Mouse (Mus musculus) limb, embryonic 14.5 days (tissue): ENCODE measurements around the gene Siah1b. TPM values are rescaled to one million over a fixed set of nuclear protein-coding genes. Genes with fewer than 3 reads are reported as not detected.

Source experiments
- ATAC-seq: fragments of 200-750 bp; cut with Nextera tagmentation; 2 replicates; pipeline ENCODE4 v1.8.0; 2017; ENCODE audit warnings: low read depth, moderate number of reproducible peaks, moderate TSS enrichment; ENCODE audit not compliant: low FRiP score
- DNase-seq: peaks from one replicate; pipeline ENCODE4 v3.0.0-alpha.2; 2015; ENCODE audit warnings: low spot score
- H3K27ac ChIP-seq: fragments of 300-500 bp; sonication (generic); replicated peaks from 2 replicates; pipeline ENCODE4 v1.5.1; 2014; ENCODE audit warnings: low read depth, mild to moderate bottlenecking, low read length, moderate library complexity, mixed read lengths
- H3K27me3 ChIP-seq: fragments of 300-500 bp; sonication (generic); 2 replicates; pipeline ENCODE4 v1.6.1; 2014; ENCODE audit warnings: low read length, mixed read lengths; ENCODE audit not compliant: control insufficient read depth, insufficient read depth
- H3K36me3 ChIP-seq: fragments of 300-500 bp; sonication (generic); 2 replicates; pipeline ENCODE4 v1.6.1; 2014; ENCODE audit warnings: mild to moderate bottlenecking, low read length, moderate library complexity, mixed read lengths; ENCODE audit not compliant: control insufficient read depth, insufficient read depth
- H3K4me1 ChIP-seq: fragments of 300-500 bp; sonication (generic); 2 replicates; pipeline ENCODE4 v1.6.1; 2014; ENCODE audit warnings: antibody characterized with exemption, low read length, mixed read lengths; ENCODE audit not compliant: control insufficient read depth, insufficient read depth
- H3K4me2 ChIP-seq: fragments of 300-500 bp; sonication (generic); replicated peaks from 2 replicates; pipeline ENCODE4 v1.6.1; 2014; ENCODE audit warnings: low read depth, mild to moderate bottlenecking, low read length, moderate library complexity; ENCODE audit not compliant: severe bottlenecking
- H3K4me3 ChIP-seq: fragments of 300-500 bp; sonication (generic); replicated peaks from 2 replicates; pipeline ENCODE4 v1.5.1; 2014; ENCODE audit warnings: low read length
- H3K9ac ChIP-seq: fragments of 300-500 bp; sonication (generic); 2 replicates; pipeline ENCODE4 v1.6.1; 2014; ENCODE audit warnings: mild to moderate bottlenecking, low read depth, low read length, moderate library complexity; ENCODE audit not compliant: severe bottlenecking
- H3K9me3 ChIP-seq: fragments of 300-500 bp; sonication (generic); 2 replicates; pipeline ENCODE4 v1.6.1; 2016; ENCODE audit warnings: low read length; ENCODE audit not compliant: control insufficient read depth
- POLR2A ChIP-seq: fragments of 200-500 bp; IDR thresholded peaks from 2 replicates; pipeline ENCODE4 v1.8.0; 2012; ENCODE audit warnings: inconsistent platforms, mild to moderate bottlenecking, moderate library complexity, borderline replicate concordance; ENCODE audit not compliant: insufficient read depth, insufficient read length; ENCODE audit errors: extremely low read depth
- WGBS: fragments of 180-500 bp; shearing (Covaris S2); extraction: QIAGEN DNeasy Blood & Tissue Kit; methylation state at CpG from one replicate; pipeline ENCODE4 v1.1.7; 2014; 5-methylcytosine and 5-hydroxymethylcytosine counted together
- polyA plus RNA-seq, 2 experiments: library from polyadenylated mRNA; depleted of rRNA in 1 of 2; stranded (reverse) in 1 of 2; unstranded in 1 of 2; fragments of >200 nt; fragmentation: Nextera tagmentation in 1 of 2; extraction: Ambion mirVana in 1 of 2; gene quantifications; 2 replicates each; pipeline versions ENCODE4 v1.2.1 to v1.2.3; 2012 to 2014

The Siah1b gene
- polyA plus RNA-seq (2012; rRNA removed) (19.8 and 23.3 TPM in 2 replicates), polyA plus RNA-seq (2014; fragmentation: Nextera tagmentation; extraction: Ambion mirVana) (20.1 and 24.2 TPM in 2 replicates)

DNA sequence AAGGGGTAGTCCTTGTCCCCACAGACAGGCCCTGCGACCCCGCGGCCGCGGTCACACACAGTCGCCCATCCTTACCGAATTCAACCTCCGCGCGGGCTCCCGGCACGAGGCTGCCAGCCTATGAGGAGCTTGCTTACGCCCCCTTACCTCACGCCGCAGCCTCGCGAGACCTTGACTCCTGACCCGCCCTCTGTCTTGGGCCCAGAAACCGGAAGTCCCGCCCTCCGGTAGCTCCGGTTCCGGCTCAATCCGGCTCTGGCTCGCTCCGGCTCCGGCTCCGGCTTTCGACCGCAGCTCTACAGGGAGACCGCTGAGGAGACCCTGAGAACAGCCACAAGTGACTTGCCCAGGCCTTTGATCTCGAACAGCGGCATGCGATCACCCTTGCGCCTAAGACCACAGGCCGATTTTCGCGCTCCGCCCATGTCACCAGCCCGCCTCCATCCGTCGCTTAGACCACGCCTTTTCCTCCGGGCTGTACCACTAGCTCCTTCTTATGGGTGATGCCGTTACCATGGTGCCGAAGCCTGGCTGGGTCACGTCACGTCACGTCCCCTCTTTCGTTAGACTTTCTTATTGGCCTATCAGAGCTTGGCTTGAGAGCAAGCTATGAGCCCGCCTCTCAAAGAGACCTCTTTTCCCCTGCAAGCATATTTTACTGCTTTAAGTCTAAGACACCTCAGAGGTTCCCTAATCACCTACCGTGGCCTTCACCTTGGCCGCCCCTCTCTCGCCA, at the start of gene Siah1b:
Siah1b (minus strand) TSS at position 454 of the 736 bp plus-strand sequence.
- H3K4me3 ChIP-seq = peak within 1 kb of the TSS; percentile 54
- no peaks in the 10 kb centered on the region for H3K9me3 ChIP-seq
- H3K9ac ChIP-seq = peak within 1 kb of the TSS; percentile 61
- peak within 1 kb of the TSS; percentile 88 for H3K27ac ChIP-seq
- peak within 1 kb of the TSS; percentile 63 for H3K4me2 ChIP-seq
- TF ChIP-seq POLR2A = no peak
- DNase-seq (peak; percentile 94), ATAC-seq (peak; percentile 98)
- 0 out of 2 replicates have a peak, but pooled peaks cover 2% of the 10 kb centered on the region for H3K36me3 ChIP-seq
- 25% methylated on average over 53 of the region's 54 CpGs for WGBS
- no peaks in the 10 kb centered on the region for H3K27me3 ChIP-seq
- no peaks in the 10 kb centered on the region for H3K4me1 ChIP-seq

- Histone ChIP-seq H3K36me3 (no peaks in the 10 kb centered on the region), H3K4me3 (no peak overlapping the region), H3K27ac (no peak overlapping the region), H3K4me2 (no peak overlapping the region), H3K4me1 (no peaks in the 10 kb centered on the region), H3K27me3 (no peaks in the 10 kb centered on the region), H3K9ac (no peak overlapping the region), H3K9me3 (no peaks in the 10 kb centered on the region)
- whole genome bisulfite sequencing = 77% methylated on average over 3 of the region's 3 CpGs
- no peak for TF ChIP-seq POLR2A
- DNase-seq (no peak), ATAC-seq (no peak)
Observed at GRCm38 (mm10) chrX:164123942-164124341, 47.6 kb upstream of the Siah1b start.

DNA sequence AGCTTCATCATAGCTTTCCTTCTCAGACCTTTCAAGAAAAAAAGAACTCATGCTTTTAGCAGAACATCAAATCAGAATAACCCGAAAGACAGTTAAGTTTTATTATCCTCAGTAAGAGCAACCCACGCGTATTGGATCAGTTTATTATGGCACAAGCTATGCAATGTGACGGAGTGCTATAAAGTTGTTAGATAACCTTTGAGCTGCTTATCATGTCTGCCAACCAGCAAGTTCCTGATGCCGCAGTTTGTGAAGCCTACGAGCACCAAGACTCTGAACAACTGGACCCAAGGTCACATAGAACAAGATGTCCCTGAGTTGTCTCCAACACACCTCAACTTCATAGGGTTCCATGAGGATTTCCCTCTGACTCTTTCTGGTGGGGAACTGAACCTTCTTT, 37.5 kb upstream of the Siah1b start:
- no peak for TF ChIP-seq POLR2A
- H3K4me1 ChIP-seq = no peaks in the 10 kb centered on the region
- H3K36me3 ChIP-seq = no peaks in the 10 kb centered on the region
- ATAC-seq = no peak
- H3K27ac ChIP-seq = no peak overlapping the region
- H3K9me3 ChIP-seq = no peaks in the 10 kb centered on the region
- no peak overlapping the region for H3K9ac ChIP-seq
- H3K4me3 ChIP-seq = no peak overlapping the region
- no peaks in the 10 kb centered on the region for H3K27me3 ChIP-seq
- no peak for DNase-seq
- WGBS = 86% methylated on average over 6 of the region's 6 CpGs
- no peak overlapping the region for H3K4me2 ChIP-seq

DNA sequence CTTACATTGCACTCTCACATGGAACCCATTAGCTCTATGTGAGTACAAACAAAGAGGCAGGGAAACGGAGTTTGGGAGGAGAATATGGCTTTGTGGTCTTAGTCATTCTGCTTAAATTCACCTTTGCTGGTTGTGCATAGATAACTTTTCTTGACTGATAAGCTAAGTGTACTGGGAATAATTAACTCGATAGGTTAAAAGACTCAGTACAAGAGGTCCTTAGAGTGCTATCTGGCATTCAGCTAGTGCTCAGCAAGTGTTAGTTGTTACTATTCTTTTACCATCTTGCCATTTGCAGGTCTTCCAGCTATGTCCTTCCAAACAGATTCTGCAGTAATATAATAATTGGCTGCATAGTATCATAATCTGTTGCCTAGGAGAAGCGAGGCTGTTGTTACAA, 34.9 kb upstream of the Siah1b start:
- Histone ChIP-seq H3K9ac (no peak overlapping the region), H3K9me3 (no peaks in the 10 kb centered on the region), H3K27me3 (no peaks in the 10 kb centered on the region), H3K4me2 (no peak overlapping the region), H3K4me3 (no peak overlapping the region), H3K4me1 (no peaks in the 10 kb centered on the region), H3K27ac (no peak overlapping the region), H3K36me3 (no peaks in the 10 kb centered on the region)
- 80% methylated on average over 3 of the region's 3 CpGs for WGBS
- DNase-seq = no peak
- no peak for TF ChIP-seq POLR2A
- no peak for ATAC-seq

DNA sequence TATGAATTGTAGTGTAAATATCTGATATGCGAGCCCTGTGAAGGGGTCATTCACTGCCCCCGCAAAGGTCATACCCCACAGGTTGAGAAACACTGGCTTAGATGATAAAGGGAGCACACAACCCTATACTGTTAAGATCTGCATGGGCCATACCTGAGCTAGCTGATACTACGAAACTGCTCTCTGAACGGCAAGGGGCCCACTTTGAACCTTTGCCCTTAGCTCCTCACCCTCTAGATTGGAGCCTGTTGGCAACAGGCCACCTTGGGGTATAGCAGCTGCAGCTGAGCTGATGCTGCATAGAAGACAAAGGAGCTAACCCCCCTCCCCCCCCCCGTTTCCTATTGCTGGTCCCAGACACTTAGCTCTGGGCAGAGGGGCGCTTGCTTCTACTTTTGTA, 26.4 kb upstream of the Siah1b start:
- H3K27ac ChIP-seq = no peak overlapping the region
- no peaks in the 10 kb centered on the region for H3K9me3 ChIP-seq
- ATAC-seq = no peak
- H3K27me3 ChIP-seq = no peaks in the 10 kb centered on the region
- whole genome bisulfite sequencing = 60% methylated on average over 6 of the region's 6 CpGs
- no peak for DNase-seq
- no peaks in the 10 kb centered on the region for H3K36me3 ChIP-seq
- no peak overlapping the region for H3K4me2 ChIP-seq
- H3K4me1 ChIP-seq = no peaks in the 10 kb centered on the region
- no peak overlapping the region for H3K4me3 ChIP-seq
- H3K9ac ChIP-seq = no peak overlapping the region
- TF ChIP-seq POLR2A = no peak

GRCm38 (mm10) chrX:164102198-164102597, 25.9 kb upstream of the Siah1b start:
- ATAC-seq (no peak), DNase-seq (no peak)
- Histone ChIP-seq H3K4me2 (no peak overlapping the region), H3K27me3 (no peaks in the 10 kb centered on the region), H3K27ac (no peak overlapping the region), H3K9ac (no peak overlapping the region), H3K9me3 (no peaks in the 10 kb centered on the region), H3K4me3 (no peak overlapping the region), H3K36me3 (no peaks in the 10 kb centered on the region), H3K4me1 (no peaks in the 10 kb centered on the region)
- no peak for TF ChIP-seq POLR2A
- WGBS = 92% methylated on average over 7 of the region's 7 CpGs
